Mouse (Mus musculus) liver, embryonic 16.5 days (tissue): Measurements from ENCODE around the gene Oxsr1. TPM values are rescaled to one million over a fixed set of nuclear protein-coding genes. Genes with fewer than 3 reads are reported as not detected.
A peak's percentile ranks its signal among the peaks of the same experiment; 100 is the strongest.
"Not testable (repeated sequence)": the region's sequence is repeated elsewhere in the genome, so short reads cannot be mapped to it uniquely, and the experiment has no call there.

Experiments
- ATAC-seq: fragments of 200-750 bp; cut with Nextera tagmentation; 2 replicates; pipeline ENCODE4 v1.8.0; 2017; ENCODE audit warnings: low read depth, mild to moderate bottlenecking, moderate number of reproducible peaks, moderate library complexity
- H3K27ac ChIP-seq: fragments of 300-500 bp; sonication (generic); 2 replicates; pipeline ENCODE4 v1.5.1; 2014; ENCODE audit warnings: mild to moderate bottlenecking, low read length
- H3K27me3 ChIP-seq: fragments of 300-500 bp; sonication (generic); 2 replicates; pipeline ENCODE4 v1.6.1; 2014; ENCODE audit warnings: low read depth, low read length, mixed read lengths; ENCODE audit not compliant: control insufficient read depth, insufficient read depth
- H3K36me3 ChIP-seq: fragments of 300-500 bp; sonication (generic); 2 replicates; pipeline ENCODE4 v1.6.1; 2014; ENCODE audit warnings: mild to moderate bottlenecking; ENCODE audit not compliant: control insufficient read depth, insufficient read depth
- H3K4me1 ChIP-seq: fragments of 300-500 bp; sonication (generic); 2 replicates; pipeline ENCODE4 v1.6.1; 2014; ENCODE audit warnings: low read depth, low read length, mixed read lengths; ENCODE audit not compliant: control insufficient read depth
- H3K4me2 ChIP-seq: fragments of 300-500 bp; sonication (generic); 2 replicates; pipeline ENCODE4 v1.6.1; 2014; ENCODE audit warnings: low read depth, low read length, mixed read lengths
- H3K4me3 ChIP-seq: fragments of 300-500 bp; sonication (generic); 2 replicates; pipeline ENCODE4 v1.5.1; 2014; ENCODE audit warnings: low read depth, mild to moderate bottlenecking, low read length
- H3K9ac ChIP-seq: fragments of 300-500 bp; sonication (generic); 2 replicates; pipeline ENCODE4 v1.6.1; 2014; ENCODE audit warnings: low read depth, low read length
- H3K9me3 ChIP-seq: fragments of 300-500 bp; sonication (generic); replicated peaks from 2 replicates; pipeline ENCODE4 v1.6.1; 2016; ENCODE audit warnings: low read length; ENCODE audit not compliant: control insufficient read depth
- WGBS: fragments of 180-500 bp; shearing (Covaris S2); extraction: QIAGEN DNeasy Blood & Tissue Kit; methylation state at CpG from one replicate; pipeline ENCODE4 v1.1.7; 2014; ENCODE audit not compliant: insufficient replicate concordance; 5-methylcytosine and 5-hydroxymethylcytosine counted together
- polyA plus RNA-seq: library from polyadenylated mRNA; unstranded; fragments of >200 nt; fragmentation: Nextera tagmentation; extraction: Ambion mirVana; gene quantifications from 2 replicates; pipeline ENCODE4 v1.2.1, GENCODE M21; 2015

Oxsr1 gene
- polyA plus RNA-seq, 1 experiment from 2014 or later = 4.1 TPM

DNA sequence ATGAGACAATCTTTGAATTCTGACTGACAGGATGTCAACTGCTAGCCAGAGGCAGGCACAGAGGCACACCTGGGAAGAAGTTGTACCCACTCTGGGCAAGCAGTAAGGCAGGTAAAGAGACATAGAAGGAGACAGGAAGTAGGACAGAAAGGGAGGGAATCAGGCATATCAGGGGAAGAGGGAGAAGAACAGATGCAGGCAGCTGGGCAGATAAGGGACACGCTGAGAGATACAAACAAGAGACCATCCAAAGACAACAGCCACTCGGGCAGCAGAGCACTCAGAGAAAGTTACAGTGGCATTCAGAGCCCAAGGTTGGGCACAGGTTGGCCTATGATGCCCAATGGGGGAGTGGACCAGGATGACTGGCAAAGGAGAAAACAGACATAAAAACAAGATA lies 91.4 kb downstream of the Oxsr1 start:
- no peak overlapping the region for H3K9ac ChIP-seq
- no peaks in the 10 kb centered on the region for H3K27me3 ChIP-seq
- peaks cover 6% of the 10 kb centered on the region; the same call in 1 of the 2 replicates for H3K4me1 ChIP-seq
- no peaks in the 10 kb centered on the region for H3K36me3 ChIP-seq
- no peak overlapping the region for H3K4me2 ChIP-seq
- no peaks in the 10 kb centered on the region for H3K9me3 ChIP-seq
- 23% methylated on average over 2 of the region's 2 CpGs for WGBS
- H3K4me3 ChIP-seq = no peak overlapping the region
- peak; percentile 47; the same call in 1 of the 2 replicates for ATAC-seq
- no peak overlapping the region for H3K27ac ChIP-seq

DNA sequence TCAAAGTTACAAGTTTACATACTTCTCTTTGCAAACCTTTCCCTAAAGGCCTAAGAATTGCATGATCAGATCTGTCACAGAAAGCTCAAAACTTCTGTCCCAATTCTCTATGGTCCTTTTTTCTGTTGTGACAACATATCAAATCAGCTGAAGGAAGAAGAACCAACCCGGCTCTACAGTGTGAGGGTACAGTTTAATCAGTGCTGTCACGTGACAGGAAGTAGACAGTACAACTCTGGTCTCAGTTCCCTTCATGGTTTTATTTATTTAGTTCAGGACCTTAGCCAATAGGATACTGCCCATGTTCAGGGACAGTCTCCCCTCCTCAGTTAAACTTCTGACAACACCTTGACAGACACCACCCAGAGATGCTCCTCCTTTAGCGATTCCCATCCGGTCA lies 102.0 kb downstream of the Oxsr1 start:
- H3K4me1 ChIP-seq = no peaks in the 10 kb centered on the region
- H3K27me3 ChIP-seq = no peaks in the 10 kb centered on the region
- WGBS = 61% methylated on average over 4 of the region's 4 CpGs
- H3K9me3 ChIP-seq = no peaks in the 10 kb centered on the region
- H3K27ac ChIP-seq = no peak overlapping the region
- ATAC-seq = no peak
- H3K36me3 ChIP-seq = no peaks in the 10 kb centered on the region
- H3K4me3 ChIP-seq = no peak overlapping the region
- no peak overlapping the region for H3K9ac ChIP-seq
- no peak overlapping the region for H3K4me2 ChIP-seq

- Histone ChIP-seq H3K4me2 (no peak overlapping the region), H3K9me3 (no peaks in the 10 kb centered on the region), H3K36me3 (no peaks in the 10 kb centered on the region), H3K9ac (no peak overlapping the region), H3K4me1 (no peaks in the 10 kb centered on the region), H3K4me3 (no peak overlapping the region), H3K27ac (no peak overlapping the region), H3K27me3 (no peaks in the 10 kb centered on the region)
- no peak for ATAC-seq
- WGBS = 50% methylated on average over 2 of the region's 2 CpGs
These were observed 102.6 kb downstream of the Oxsr1 start for GRCm38 (mm10) chr9:119219667-119220066.

- ATAC-seq = not testable (repeated sequence)
These were observed 106.9 kb downstream of the Oxsr1 start for GRCm38 (mm10) chr9:119215341-119215740.

GRCm38 (mm10) chr9:119214601-119215000 lies 107.6 kb downstream of the Oxsr1 start:
- WGBS = 62% methylated on average over 6 of the region's 6 CpGs
- Histone ChIP-seq H3K9ac (no peak overlapping the region), H3K4me3 (no peak overlapping the region), H3K36me3 (no peaks in the 10 kb centered on the region), H3K4me2 (no peak overlapping the region), H3K9me3 (no peaks in the 10 kb centered on the region), H3K27ac (no peak overlapping the region), H3K27me3 (no peaks in the 10 kb centered on the region), H3K4me1 (no peaks in the 10 kb centered on the region)
- ATAC-seq = no peak

More at GRCm38 (mm10) chr9:119215341-119215740, 106.9 kb downstream of the Oxsr1 start:
- H3K27ac ChIP-seq, H3K36me3 ChIP-seq, H3K4me3 ChIP-seq, H3K4me1 ChIP-seq, H3K9ac ChIP-seq, H3K9me3 ChIP-seq, H3K4me2 ChIP-seq, H3K27me3 ChIP-seq: not testable (repeated sequence)
- WGBS = 71% methylated on average over 2 of the region's 2 CpGs

GRCm38 (mm10) chr9:119212996-119213395 lies 109.2 kb downstream of the Oxsr1 start:
- Histone ChIP-seq H3K27me3 (no peaks in the 10 kb centered on the region), H3K9ac (no peak overlapping the region), H3K4me1 (no peaks in the 10 kb centered on the region), H3K27ac (no peak overlapping the region), H3K9me3 (no peaks in the 10 kb centered on the region), H3K36me3 (no peaks in the 10 kb centered on the region), H3K4me2 (no peak overlapping the region), H3K4me3 (no peak overlapping the region)
- ATAC-seq = no peak
- WGBS = 61% methylated on average over 8 of the region's 8 CpGs

- no peak within 1 kb of the TSS for H3K9ac ChIP-seq
- H3K4me2 ChIP-seq = no peak within 1 kb of the TSS
- no peaks in the 10 kb centered on the region for H3K9me3 ChIP-seq
- no peak for ATAC-seq
- H3K4me3 ChIP-seq = no peak within 1 kb of the TSS
- no peaks in the 10 kb centered on the region for H3K4me1 ChIP-seq
- H3K36me3 ChIP-seq = no peaks in the 10 kb centered on the region
- WGBS = 70% methylated on average over 4 of the region's 4 CpGs
- no peaks in the 10 kb centered on the region for H3K27me3 ChIP-seq
- no peak within 1 kb of the TSS for H3K27ac ChIP-seq
These were observed 113.2 kb downstream of the Oxsr1 start, which contains the start of gene Slc22a13 for GRCm38 (mm10) chr9:119208998-119209397. Gene Slc22a13, minus strand, starts transcription at chr9:119209098.

DNA sequence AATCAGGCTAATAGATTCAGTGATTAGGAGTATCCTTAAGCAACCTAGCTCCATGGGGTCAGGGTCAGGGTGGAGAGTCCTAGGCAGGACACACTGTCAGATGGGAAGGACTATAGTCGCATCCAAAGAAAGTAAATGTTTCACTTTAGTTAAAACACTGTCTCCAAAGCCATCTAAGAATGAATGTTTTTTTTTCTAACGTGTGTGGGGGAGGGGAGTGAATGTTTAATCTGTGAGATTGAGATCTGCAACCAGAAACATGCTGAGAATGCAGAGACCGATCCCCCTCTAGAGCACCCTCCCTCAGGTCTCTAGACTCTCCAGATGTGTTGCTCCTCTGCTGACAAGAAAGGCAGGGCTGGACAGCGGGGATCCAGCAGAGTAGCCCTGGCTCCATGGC lies 115.1 kb downstream of the Oxsr1 start:
- no peak overlapping the region for H3K4me3 ChIP-seq
- H3K36me3 ChIP-seq = no peaks in the 10 kb centered on the region
- no peaks in the 10 kb centered on the region for H3K27me3 ChIP-seq
- WGBS = 49% methylated on average over 4 of the region's 4 CpGs
- H3K9ac ChIP-seq = no peak overlapping the region
- no peaks in the 10 kb centered on the region for H3K9me3 ChIP-seq
- no peaks in the 10 kb centered on the region for H3K4me1 ChIP-seq
- ATAC-seq = no peak
- no peak overlapping the region for H3K27ac ChIP-seq
- no peak overlapping the region for H3K4me2 ChIP-seq

DNA sequence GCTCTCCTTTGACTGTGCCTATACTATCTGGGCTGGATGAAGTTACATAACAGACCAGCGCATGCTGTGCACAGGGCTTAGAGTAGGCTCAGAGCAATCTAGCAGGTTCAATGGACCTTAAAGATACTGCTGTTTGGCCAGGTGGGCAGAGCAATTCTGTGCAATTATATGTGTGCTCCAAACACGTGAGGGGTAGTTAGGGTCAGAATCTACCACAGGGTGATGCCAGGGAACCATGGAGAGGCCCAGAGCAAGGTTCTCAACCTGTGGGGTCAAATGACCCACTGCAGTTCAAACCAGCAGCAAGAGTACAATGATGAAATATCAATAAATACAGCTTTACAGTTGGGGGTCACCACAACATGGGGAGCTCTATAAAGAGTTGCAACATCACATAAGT lies 115.6 kb downstream of the Oxsr1 start:
- WGBS = 60% methylated on average over 2 of the region's 2 CpGs
- no peak overlapping the region for H3K27ac ChIP-seq
- H3K27me3 ChIP-seq = no peaks in the 10 kb centered on the region
- no peaks in the 10 kb centered on the region for H3K9me3 ChIP-seq
- no peaks in the 10 kb centered on the region for H3K36me3 ChIP-seq
- H3K4me2 ChIP-seq = no peak overlapping the region
- no peak overlapping the region for H3K9ac ChIP-seq
- no peak overlapping the region for H3K4me3 ChIP-seq
- H3K4me1 ChIP-seq = no peaks in the 10 kb centered on the region
- ATAC-seq = no peak
